Mouse (Mus musculus) spleen, embryonic (tissue): ENCODE data around the gene Fgfr1op.

Experiments
- CTCF ChIA-PET: fragments of 350-600 bp; sonication (Branson Sonifier 250); formaldehyde crosslinking; loops from one replicate; lab custom pipeline; 2022; lab: Charles Lee

Fgfr1op gene

DNA sequence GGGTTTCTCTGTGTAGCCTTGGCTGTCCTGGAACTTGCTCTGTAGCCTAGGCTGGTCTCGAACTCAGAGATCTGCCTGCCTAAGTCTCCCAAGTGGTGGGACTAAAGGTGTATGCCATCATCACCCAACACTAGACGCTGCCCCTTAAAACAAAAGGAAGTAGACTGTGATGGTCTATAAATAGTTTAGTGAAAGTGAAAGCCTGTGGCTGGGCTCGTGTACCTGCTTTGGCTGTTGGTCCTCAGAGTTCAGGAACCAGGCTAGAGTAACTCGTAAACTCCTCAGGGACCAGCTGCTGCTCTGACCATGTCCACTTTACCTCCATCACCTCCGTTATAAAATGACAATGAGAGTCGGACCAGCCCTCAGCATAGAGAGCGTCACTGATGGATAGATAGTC is 5.0 kb downstream of the Fgfr1op start:
- CTCF ChIA-PET, result no interaction called here

DNA sequence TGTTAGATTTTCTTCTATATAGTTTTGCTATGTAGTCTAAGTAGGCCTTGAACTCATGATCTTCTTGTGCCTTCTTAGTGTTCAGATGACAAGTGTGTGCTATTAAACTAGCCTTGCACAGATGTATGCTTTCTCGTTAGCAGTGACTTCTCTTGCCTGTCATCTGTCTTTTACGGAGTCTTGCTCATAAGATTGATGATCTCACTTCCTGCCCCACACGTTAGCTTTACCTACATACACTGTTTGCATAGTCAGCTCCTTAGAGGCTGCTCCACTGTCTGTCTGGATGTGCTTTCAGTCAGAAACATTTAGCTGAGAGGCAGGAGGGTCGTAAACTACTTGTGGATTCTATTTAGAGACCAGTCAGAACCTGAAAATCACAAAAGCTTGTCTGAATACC is 5.8 kb downstream of the Fgfr1op start:
- CTCF ChIA-PET, result interaction anchor here (0.5 kb wide), 1 partner anchor 13 kb away, joined by 3 read pairs; no protein-coding TSS in a partner anchor

GRCm38 (mm10) chr17:8177090-8177489 is 11.8 kb downstream of the Fgfr1op start:
- CTCF ChIA-PET, result no interaction called here

- CTCF ChIA-PET, result no interaction called here
These were observed 18.5 kb downstream of the Fgfr1op start for GRCm38 (mm10) chr17:8183815-8184214.

GRCm38 (mm10) chr17:8184217-8184616 is 18.9 kb downstream of the Fgfr1op start:
- CTCF ChIA-PET, result interaction anchor here (1.1 kb wide), 1 partner anchor 13 kb away, joined by 3 read pairs; no protein-coding TSS in a partner anchor

DNA sequence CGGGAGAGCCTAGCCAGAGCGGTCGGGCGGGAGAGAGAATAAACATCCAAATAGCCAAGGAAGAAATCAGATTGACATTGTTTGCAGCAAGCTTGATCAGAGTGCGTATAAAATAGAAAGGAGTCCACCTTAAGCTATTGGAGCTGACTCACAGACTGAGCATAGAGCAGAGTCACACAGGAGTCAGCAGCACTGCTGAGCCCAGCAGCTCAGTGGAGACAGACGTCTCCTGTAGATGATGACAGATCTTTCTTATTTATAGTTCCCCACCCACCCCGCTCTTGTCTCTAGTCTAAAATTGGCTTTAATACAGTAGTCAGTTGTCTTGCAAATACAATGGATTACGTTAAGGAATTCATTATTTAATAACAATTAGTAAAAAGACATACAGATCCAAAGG is 28.4 kb downstream of the Fgfr1op start:
- CTCF ChIA-PET, result no interaction called here

DNA sequence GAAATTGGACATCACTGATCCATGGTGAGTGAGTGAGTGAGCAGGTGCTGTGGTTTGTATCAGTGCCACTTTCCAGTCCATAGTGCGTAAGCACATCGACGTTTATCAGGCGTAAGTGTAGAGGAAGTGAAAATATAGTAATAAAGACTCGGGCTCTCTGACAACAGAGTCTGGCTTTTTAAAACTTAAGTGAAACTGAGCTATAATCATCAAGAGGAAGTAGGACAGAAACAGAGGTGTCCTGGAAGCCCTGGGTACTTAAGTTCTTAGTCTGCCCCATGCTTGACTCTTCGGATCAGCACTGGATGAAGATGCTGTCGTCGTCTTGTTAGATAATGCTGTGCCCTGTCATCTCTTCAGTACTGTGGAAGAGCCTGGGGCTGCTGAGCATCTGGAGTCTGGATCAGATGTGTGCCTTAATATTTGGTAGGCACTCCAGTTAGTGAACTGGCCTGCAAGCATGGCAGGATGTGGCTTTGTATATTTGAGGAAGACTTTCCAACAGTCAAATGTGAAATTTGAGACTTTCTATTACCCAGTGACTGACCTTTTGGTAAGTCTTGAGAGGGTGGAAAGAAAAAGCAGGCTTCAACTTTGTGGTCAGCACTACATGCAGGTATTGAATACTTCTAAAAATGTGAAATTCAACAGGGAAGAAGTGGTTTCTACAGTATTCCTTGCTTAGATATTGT is 30.5 kb downstream of the Fgfr1op start:
- CTCF ChIA-PET, result interaction anchor here (0.6 kb wide), 2 partner anchors 24 to 266 kb away, joined by 3 to 6 read pairs; no protein-coding TSS in a partner anchor

- CTCF ChIA-PET, result interaction anchor here (0.7 to 1.4 kb wide), 3 partner anchors 8 to 48 kb away, joined by 3 read pairs; no protein-coding TSS in a partner anchor
These were observed 32.4 kb downstream of the Fgfr1op start for GRCm38 (mm10) chr17:8197652-8198051.

DNA sequence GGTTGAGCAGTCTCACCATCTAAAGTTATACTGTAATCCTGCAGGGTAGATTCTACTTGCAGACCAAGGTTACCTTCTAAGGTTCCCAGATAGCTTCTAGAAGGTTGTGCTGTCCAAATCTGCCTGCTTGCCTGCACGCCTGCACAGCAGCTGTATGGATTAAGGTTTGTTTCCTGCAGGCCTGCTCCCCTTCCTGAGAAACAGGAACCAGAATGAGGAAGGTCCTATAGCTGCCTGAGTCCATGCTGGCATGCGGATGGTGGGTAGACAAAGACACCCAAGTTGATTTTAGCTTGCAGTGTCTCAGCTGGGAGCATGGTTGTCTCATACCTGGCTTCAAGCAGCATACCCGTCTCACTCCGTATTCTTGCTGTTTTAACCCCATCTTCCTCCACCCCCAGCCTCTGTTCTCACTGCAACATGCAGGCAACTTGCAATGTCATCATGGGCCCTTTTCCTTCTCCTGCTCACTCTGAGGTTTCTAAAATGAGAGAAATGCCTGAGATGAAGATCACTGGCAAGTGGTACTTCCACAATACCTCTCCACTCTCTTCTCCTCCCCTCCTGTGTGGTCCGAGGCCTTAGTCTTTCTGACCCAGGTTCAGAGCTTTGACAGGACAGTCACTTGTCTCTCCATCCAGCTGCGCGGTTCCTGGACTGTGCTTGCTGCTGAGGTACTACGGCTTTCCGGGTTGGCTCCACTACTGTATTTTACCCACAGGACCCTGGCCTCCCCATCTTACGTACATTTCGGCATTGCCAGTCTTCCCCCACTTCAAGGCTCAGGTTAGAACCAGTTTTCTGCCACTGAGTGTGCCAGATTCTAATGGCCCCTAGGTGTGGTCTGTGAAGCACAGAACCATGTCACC is 34.0 kb downstream of the Fgfr1op start:
- CTCF ChIA-PET, result interaction anchor here (0.6 to 0.7 kb wide), 2 partner anchors 26 to 38 kb away, joined by 3 to 11 read pairs; no protein-coding TSS in a partner anchor

DNA sequence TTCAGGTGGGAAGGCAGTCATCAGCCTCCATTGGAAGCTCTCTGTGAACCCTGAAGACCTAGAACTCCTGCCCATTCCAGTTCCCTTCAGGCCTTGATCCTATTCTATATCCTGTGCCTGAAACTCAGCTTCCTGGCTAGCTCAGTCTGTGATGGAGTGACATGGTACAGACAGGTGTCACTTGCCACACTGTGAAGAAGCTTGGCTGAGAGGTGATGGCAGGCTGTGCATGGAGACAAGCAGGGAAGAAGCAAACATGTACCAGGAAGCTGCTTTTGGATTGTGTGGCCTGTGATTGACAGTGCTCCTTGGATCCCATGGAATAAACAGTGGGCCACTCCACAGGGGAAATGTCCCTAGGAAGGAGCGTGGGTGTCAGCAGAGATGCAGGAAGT is 34.6 kb downstream of the Fgfr1op start:
- CTCF ChIA-PET, result no interaction called here

DNA sequence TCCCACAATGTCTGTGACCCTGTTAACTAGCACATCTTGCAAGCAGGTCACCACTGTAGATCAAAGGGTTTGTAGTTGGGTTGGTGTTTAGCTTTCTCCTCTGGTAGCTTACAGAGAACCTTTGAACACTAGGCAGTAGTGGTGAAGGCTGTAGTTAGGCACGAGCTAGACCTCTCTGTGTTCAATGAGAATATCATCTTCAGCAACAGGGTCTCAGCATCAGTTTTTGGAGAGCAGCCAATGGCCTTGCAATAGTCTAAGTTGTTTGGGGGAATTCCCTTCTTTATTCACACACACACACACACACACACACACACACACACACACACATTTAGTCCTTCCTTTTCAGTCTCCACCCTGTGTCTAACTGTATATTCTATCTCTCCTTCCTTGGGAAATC is 38.2 kb downstream of the Fgfr1op start:
- CTCF ChIA-PET, result interaction anchor here (0.6 kb wide), 1 partner anchor 279 kb away, joined by 3 read pairs; no protein-coding TSS in a partner anchor

- CTCF ChIA-PET, result interaction anchor here (0.7 to 1.0 kb wide), 2 partner anchors 8 to 29 kb away, joined by 3 read pairs; no protein-coding TSS in a partner anchor
These were observed 39.9 kb downstream of the Fgfr1op start for GRCm38 (mm10) chr17:8205221-8205631.

GRCm38 (mm10) chr17:8206691-8207090 is 41.4 kb downstream of the Fgfr1op start:
- CTCF ChIA-PET, result interaction anchor here (0.5 to 1.1 kb wide), 3 partner anchors 10 to 77 kb away, joined by 3 to 4 read pairs (median 3); no protein-coding TSS in a partner anchor

- CTCF ChIA-PET, result no interaction called here
These were observed 44.4 kb downstream of the Fgfr1op start for GRCm38 (mm10) chr17:8209696-8210095.

- CTCF ChIA-PET, result no interaction called here
These were observed 44.9 kb downstream of the Fgfr1op start for GRCm38 (mm10) chr17:8210170-8210569.

DNA sequence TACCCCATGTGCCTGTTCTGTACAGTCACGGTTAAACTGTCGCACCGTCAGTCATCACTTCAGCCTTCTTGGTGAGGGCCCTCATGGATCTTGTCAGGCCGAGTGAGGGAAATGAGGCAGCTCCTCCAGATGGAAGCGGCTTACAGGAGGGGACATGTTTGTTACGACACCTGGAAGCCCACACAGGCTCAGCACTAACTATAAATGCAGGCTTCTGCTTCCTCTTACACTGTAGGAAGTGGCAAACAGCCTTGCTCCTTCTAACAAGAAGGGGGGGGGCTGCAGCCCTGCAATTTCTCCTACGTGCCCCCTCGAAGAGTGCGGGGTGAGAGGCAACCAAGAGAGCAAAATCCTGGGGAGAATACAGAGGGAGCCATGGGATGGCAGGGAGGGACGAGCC is 45.4 kb downstream of the Fgfr1op start:
- CTCF ChIA-PET, result no interaction called here

- CTCF ChIA-PET, result interaction anchor here (0.5 kb wide), 1 partner anchor 31 kb away, joined by 14 read pairs; no protein-coding TSS in a partner anchor
These were observed 46.1 kb downstream of the Fgfr1op start for GRCm38 (mm10) chr17:8211399-8211798.

GRCm38 (mm10) chr17:8214369-8214768 is 49.1 kb downstream of the Fgfr1op start:
- CTCF ChIA-PET, result no interaction called here

GRCm38 (mm10) chr17:8215016-8215745 is 49.9 kb downstream of the Fgfr1op start:
- CTCF ChIA-PET, result no interaction called here

DNA sequence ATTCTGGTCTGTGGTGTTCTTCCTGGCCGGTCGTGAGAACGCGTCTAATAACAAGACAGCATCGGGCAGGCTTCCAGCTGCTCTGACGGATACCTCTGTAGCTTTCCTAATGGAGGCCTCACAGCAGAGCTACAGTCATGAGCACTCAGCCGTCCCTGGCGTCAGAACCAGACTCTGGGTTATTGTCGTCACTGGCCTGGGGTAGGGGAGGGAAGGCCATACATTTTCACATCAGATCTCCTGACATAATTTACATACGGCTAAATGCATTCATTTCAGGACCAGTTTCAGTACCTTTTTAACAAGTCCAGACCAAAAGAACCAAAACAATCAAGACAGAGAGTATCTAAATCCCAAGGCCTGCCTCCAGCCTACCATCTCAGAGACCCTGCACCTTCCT is 57.9 kb downstream of the Fgfr1op start:
- CTCF ChIA-PET, result no interaction called here

DNA sequence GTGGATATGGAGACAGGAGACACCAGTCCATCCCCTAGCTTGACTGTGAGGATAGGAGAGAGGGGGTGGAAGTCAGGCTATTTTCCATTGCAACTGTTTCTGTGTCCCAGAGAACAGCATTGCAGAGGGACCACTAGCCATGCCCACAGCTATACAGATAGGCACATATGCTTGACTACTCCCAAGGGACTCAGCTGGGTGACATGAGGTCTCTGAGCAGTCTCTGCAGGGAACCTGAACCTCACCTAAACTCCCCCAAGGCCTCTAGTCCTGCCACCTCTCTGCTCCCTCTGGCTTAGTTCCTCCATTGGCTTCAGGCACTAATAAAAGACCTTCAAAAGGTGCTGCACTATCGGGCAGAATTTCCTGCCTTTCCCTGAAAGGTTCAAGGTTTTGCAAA is 58.8 kb downstream of the Fgfr1op start:
- CTCF ChIA-PET, result interaction anchor here (0.8 to 1.3 kb wide), 3 partner anchors 10 to 25 kb away, joined by 3 read pairs; no protein-coding TSS in a partner anchor
